Mouse (Mus musculus): ENCODE measurements around the gene Hoxc13. TPM values are rescaled to one million over a fixed set of nuclear protein-coding genes. Genes with fewer than 3 reads are reported as not detected.

Gene Hoxc13
- polyA plus RNA-seq, 1 experiment from 2014 or later, result not detected

DNA sequence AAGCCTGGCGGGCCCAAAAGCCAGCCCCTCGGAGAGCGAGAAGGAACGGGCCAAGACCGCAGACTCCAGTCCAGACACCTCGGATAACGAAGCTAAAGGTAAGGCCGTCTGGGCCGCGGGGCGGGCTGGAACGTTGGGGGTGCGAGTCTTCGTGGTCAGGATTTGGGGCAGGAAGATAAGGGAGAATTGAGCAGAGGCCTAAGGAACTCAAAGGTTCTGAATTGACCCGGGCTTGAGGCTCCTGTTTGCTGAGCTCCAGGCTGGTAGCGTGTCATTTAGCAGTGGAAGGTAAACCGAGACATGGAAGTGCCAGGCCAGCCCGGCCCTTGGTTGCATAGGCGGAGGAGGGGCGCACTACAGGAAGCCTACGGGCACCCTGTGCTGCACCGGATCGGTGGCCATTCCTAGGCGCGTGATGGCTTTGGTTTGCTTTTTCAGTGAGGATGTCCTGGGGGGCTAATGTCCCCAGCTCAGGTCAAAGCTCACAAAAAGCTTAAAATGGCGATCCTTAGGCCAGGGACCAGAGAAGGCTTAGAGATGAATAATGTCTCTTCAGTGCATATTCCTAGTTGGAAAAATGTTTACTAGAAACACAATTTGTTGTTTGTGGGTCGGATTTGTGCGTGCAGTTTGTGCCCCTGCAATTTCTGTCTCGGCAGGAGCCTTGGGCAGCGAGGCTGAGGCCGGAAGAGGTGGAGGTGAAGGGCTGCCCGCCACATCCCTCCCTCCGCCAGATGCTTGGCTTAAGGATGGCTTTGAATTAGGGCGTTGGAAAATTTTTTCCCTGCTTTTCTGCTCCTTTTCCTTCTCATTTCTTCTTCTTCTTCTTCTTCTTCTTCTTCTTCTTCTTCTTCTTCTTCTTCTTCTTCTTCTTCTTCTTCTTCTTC is 46.9 kb downstream of the Hoxc13 start:
- 2% methylated on average over 34 of the region's 34 CpGs for WGBS
- Histone ChIP-seq H3K4me3 (replicated peaks) (no peak overlapping the region), H3K27ac (no peak overlapping the region), H3K4me2 (replicated peaks) (no peak overlapping the region), H3K36me3 (no peaks in the 10 kb centered on the region), H3K9ac (replicated peaks) (no peak overlapping the region), H3K4me1 (replicated peaks) (peaks cover 5% of the 10 kb centered on the region), H3K27me3 (peaks cover 99% of the 10 kb centered on the region), H3K9me3 (no peaks in the 10 kb centered on the region)
- ATAC-seq, result no peak

DNA sequence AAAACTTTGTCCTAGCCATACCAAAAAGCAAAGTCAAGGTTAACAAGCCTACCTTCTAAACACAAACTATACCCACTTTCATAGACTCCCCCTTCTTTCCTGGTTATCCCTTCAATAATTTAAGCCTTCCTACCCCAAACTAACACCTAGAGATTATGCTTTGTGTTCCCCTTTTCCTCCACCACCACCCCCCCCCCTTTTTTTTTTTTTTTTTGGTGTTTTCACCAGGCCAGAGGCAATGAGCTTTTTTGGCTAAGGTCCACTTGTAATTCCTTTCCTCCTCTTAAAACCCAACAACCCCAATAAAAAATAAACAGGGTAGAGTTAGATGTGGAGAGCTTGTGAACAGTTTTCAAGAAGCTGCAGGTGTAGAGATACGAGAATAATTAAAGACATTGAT is 48.4 kb downstream of the Hoxc13 start:
- H3K9me3 ChIP-seq, result no peaks in the 10 kb centered on the region
- no peak overlapping the region for H3K9ac ChIP-seq (replicated peaks)
- no peak overlapping the region for H3K4me3 ChIP-seq (replicated peaks)
- H3K27me3 ChIP-seq, result peaks cover 99% of the 10 kb centered on the region
- no peaks in the 10 kb centered on the region for H3K36me3 ChIP-seq
- H3K4me2 ChIP-seq (replicated peaks), result no peak overlapping the region
- WGBS, result 18% methylated on average over 1 of the region's 1 CpGs
- ATAC-seq, result no peak
- peaks cover 5% of the 10 kb centered on the region for H3K4me1 ChIP-seq (replicated peaks)
- H3K27ac ChIP-seq, result no peak overlapping the region

DNA sequence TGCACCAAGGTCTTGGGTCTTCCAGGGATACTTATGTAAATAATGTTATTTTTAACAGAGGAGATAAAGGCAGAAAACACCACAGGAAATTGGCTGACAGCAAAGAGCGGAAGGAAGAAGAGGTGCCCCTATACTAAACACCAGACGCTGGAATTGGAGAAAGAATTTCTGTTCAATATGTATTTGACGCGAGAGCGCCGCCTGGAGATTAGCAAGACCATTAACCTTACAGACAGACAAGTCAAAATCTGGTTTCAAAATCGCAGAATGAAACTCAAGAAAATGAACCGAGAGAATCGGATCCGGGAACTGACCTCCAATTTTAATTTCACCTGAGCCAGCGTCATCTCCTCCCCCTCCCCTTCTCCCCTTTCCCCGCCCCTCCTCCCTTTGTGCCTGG is 49.8 kb downstream of the Hoxc13 start:
- H3K27ac ChIP-seq, result no peak overlapping the region
- H3K4me3 ChIP-seq (replicated peaks), result no peak overlapping the region
- WGBS, result under 1% methylated on average over 12 of the region's 12 CpGs
- H3K4me1 ChIP-seq (replicated peaks), result peaks cover 5% of the 10 kb centered on the region
- H3K4me2 ChIP-seq (replicated peaks), result no peak overlapping the region
- no peak for ATAC-seq
- no peaks in the 10 kb centered on the region for H3K36me3 ChIP-seq
- H3K9ac ChIP-seq (replicated peaks), result no peak overlapping the region
- H3K9me3 ChIP-seq, result no peaks in the 10 kb centered on the region
- peaks cover 99% of the 10 kb centered on the region for H3K27me3 ChIP-seq

DNA sequence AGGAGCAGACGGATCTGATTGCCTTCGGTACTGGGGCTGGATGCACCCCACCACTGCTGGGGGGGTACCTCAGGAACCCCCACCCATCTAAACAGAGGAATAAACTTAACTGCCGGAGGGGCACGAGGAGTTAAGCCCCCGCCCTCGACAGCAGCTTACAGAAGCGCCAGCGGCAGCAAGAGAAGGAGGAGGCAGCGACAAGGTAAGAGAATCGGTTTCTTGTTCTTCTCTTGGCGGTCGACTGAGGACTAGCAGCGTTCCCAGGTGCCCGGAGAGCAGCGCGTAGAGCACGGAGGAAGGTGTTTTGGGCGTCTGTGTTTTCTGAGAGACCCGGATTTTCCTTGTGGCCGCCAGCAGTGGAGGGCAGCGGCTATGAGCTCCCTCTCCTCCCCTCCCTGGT is 51.4 kb downstream of the Hoxc13 start:
- Histone ChIP-seq H3K9me3 (no peaks in the 10 kb centered on the region), H3K36me3 (no peaks in the 10 kb centered on the region), H3K4me1 (replicated peaks) (no peaks in the 10 kb centered on the region), H3K27me3 (peaks cover 99% of the 10 kb centered on the region), H3K9ac (replicated peaks) (no peak overlapping the region), H3K4me3 (replicated peaks) (no peak overlapping the region), H3K4me2 (replicated peaks) (no peak overlapping the region), H3K27ac (no peak overlapping the region)
- no peak for ATAC-seq
- WGBS, result under 1% methylated on average over 21 of the region's 21 CpGs

DNA sequence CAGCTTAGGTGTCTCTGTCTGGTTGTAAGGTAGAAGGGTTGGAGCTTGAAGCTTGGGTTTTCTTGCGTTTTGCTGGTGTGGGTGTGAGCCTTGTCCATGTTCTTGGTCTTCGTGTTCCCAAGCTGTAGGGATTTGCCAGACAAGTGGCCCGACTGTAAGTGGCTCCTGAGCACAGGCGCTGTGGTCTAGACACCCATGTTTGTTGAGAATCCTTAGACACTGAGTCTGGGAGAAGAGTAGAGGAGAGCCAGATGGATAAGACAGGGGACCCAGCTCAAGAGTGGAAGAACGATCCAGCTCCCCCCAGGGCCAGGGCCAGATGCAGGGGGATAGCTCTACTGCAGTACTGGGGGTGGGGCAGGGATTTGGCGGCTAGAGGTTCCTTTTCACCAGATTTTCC is 51.9 kb downstream of the Hoxc13 start:
- Histone ChIP-seq H3K4me3 (replicated peaks) (no peak overlapping the region), H3K9me3 (no peaks in the 10 kb centered on the region), H3K4me2 (replicated peaks) (no peak overlapping the region), H3K36me3 (no peaks in the 10 kb centered on the region), H3K9ac (replicated peaks) (no peak overlapping the region), H3K27ac (no peak overlapping the region), H3K27me3 (peaks cover 99% of the 10 kb centered on the region), H3K4me1 (replicated peaks) (no peaks in the 10 kb centered on the region)
- 2% methylated on average over 6 of the region's 6 CpGs for WGBS
- no peak for ATAC-seq

DNA sequence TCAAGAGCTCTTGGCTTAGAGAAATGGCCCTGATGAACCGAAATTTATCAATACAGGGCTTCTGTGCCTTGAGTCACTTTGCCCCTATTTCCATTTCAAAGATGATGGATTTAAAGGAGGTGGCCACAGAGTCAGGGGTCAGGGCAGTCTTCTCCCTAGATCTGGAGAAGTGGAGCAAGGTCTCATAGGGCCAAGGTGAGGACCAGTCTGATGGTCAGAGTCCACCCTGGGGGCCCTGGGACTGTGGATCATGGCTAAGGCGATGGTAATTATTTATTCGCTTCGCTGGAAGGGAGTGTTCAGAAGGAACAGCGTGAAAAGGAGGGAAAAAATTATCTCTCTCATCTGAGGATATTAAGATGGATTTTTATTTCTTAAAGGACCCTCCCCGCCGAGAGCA is 54.1 kb downstream of the Hoxc13 start:
- WGBS, result 5% methylated on average over 7 of the region's 7 CpGs
- Histone ChIP-seq H3K36me3 (no peaks in the 10 kb centered on the region), H3K9me3 (no peaks in the 10 kb centered on the region), H3K27me3 (peaks cover 100% of the 10 kb centered on the region), H3K4me3 (replicated peaks) (no peak overlapping the region), H3K9ac (replicated peaks) (no peak overlapping the region), H3K4me2 (replicated peaks) (no peak overlapping the region), H3K27ac (no peak overlapping the region), H3K4me1 (replicated peaks) (no peaks in the 10 kb centered on the region)
- ATAC-seq, result no peak

DNA sequence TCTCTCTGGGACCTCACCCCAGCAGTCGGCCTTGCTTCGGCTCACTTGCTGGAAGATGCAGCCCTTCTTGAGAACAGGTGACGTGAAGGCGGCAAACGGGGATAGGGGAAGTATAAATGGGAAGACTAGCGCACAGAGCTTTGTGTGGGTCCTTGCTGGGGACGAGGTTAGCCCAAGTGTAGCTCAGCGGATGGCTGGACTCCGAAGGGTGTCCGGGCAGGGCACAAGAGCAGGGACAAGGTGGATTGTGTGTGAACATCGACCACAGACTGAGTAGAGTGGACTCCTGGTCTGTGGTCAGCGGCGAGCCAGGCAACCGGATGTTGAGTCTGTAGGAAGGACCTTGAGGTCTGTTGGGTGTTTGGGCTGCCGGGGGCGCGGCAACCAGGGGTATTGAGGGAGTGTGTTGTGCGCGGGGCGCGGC is 54.8 kb downstream of the Hoxc13 start:
- no peak overlapping the region for H3K9ac ChIP-seq (replicated peaks)
- no peaks in the 10 kb centered on the region for H3K36me3 ChIP-seq
- H3K27me3 ChIP-seq, result peaks cover 100% of the 10 kb centered on the region
- no peaks in the 10 kb centered on the region for H3K9me3 ChIP-seq
- H3K27ac ChIP-seq, result no peak overlapping the region
- under 1% methylated on average over 21 of the region's 21 CpGs for WGBS
- H3K4me3 ChIP-seq (replicated peaks), result no peak overlapping the region
- H3K4me2 ChIP-seq (replicated peaks), result no peak overlapping the region
- no peak for ATAC-seq
- no peaks in the 10 kb centered on the region for H3K4me1 ChIP-seq (replicated peaks)

DNA sequence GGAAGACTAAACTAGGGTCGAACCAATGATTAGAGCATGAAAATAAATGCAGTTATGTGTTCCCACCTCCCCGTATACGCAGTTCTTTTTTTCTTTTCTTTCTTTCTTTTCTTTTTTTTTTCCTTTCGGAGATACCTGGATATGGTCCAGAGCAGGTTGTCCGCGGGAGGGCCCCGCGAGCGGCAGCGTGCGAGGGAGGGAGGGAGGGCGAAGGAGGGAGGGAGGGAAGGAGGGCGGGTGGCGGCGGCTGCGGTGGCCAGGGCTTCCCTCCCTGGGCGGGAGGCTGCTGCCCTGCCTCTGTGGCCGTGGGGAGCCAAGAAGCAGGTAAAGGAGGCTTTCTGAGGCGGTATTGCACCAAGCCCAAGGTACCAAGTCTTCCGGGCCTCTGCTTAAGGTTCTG is 55.3 kb downstream of the Hoxc13 start, which contains the start of gene Hoxc9:
Gene Hoxc9, plus strand, starts transcription at position 269 of the 400 bp plus-strand sequence.
- Histone ChIP-seq H3K9me3 (no peaks in the 10 kb centered on the region), H3K36me3 (no peaks in the 10 kb centered on the region), H3K27ac (no peak within 1 kb of the TSS), H3K4me3 (replicated peaks) (no peak within 1 kb of the TSS), H3K9ac (replicated peaks) (no peak within 1 kb of the TSS), H3K4me1 (replicated peaks) (no peaks in the 10 kb centered on the region), H3K27me3 (peaks cover 100% of the 10 kb centered on the region), H3K4me2 (replicated peaks) (no peak within 1 kb of the TSS)
- 2% methylated on average over 17 of the region's 20 CpGs for WGBS
- no peak for ATAC-seq

DNA sequence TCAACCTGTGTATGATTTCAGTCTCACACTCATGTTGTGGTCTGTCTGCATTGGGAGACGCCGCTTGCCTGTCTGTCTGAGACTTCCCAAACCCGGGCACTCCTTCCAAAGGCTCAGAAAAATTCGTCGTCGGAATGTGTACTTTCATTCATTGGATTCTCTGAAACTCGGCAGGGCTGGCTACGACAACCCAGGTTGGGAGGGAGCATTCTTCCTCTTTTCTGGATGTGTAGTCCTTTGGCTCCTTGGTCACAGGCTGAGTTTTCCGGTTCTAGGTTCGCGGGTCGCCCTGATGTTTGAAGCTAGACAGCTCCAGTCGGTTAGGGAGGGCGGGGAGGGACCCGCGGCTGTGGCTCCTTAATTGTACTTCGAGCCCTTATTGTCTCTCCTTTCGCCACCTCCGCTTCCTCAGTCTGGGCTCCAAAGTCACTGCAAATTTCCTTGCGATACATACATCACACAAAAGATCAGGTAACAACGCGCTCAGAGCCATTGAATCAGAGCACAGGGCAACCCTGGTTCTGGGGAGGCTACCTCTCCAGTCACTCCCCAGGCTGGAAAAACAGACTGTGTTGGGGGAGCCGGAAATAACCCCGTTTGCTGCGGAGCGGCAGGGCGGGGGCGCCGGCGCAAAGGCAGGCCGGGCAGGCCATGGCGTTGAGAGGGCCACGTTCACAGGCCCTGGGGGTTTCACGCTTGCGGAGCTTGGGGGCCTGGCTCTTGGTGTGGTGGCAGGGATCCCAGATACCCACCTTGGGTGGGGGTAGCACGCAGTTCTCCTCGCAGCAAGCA is 55.9 kb downstream of the Hoxc13 start:
- H3K27me3 ChIP-seq, result peaks cover 100% of the 10 kb centered on the region
- H3K9ac ChIP-seq (replicated peaks), result no peak overlapping the region
- under 1% methylated on average over 37 of the region's 37 CpGs for WGBS
- peaks cover 4% of the 10 kb centered on the region; the same call in 1 of the 2 replicates for H3K4me1 ChIP-seq (replicated peaks)
- ATAC-seq, result no peak
- H3K9me3 ChIP-seq, result no peaks in the 10 kb centered on the region
- no peak overlapping the region for H3K4me3 ChIP-seq (replicated peaks)
- H3K27ac ChIP-seq, result no peak overlapping the region
- H3K36me3 ChIP-seq, result no peaks in the 10 kb centered on the region
- H3K4me2 ChIP-seq (replicated peaks), result no peak overlapping the region

DNA sequence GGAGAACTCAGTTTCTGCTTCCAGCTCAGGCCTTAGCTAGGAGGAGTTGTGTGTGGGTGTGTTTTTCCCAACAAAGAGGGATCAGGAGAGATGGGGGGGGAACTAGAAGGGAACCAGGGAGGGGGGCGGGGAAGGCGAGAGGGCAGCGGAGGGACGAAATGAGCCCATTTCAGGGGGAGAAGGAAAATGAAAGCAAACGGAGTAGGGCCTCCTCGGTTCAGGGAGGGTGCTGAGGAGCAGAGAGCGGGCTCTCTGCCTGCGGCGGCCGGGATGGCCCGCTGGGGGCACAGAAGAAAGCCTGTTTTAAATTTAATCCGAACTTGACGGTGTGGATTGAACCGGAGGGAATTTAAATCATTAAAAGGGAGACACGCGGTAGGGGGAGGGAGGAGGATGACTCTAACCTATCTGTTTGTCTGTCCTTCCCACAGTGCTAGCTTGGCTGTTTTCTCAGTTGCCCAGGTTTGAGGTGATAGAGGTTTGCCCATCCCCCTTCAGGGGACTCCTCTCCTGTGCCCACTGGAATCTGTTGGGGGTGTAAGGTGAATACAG is 56.6 kb downstream of the Hoxc13 start:
- Histone ChIP-seq H3K27ac (no peak overlapping the region), H3K4me1 (replicated peaks) (peaks cover 7% of the 10 kb centered on the region; the same call in 1 of the 2 replicates), H3K4me2 (replicated peaks) (no peak overlapping the region), H3K36me3 (no peaks in the 10 kb centered on the region), H3K9me3 (no peaks in the 10 kb centered on the region), H3K27me3 (peaks cover 100% of the 10 kb centered on the region), H3K9ac (replicated peaks) (no peak overlapping the region), H3K4me3 (replicated peaks) (no peak overlapping the region)
- ATAC-seq, result no peak
- under 1% methylated on average over 16 of the region's 16 CpGs for WGBS
